Mouse (Mus musculus) CD4-positive helper T cell, adult 2 months (primary cell): ENCODE measurements around the gene P3h1.

ENCODE experiments used
- DNase-seq: peaks from one replicate; pipeline ENCODE4 v3.0.0-alpha.2; 2012; ENCODE audit warnings: low read depth, missing footprints, low spot score

P3h1 gene

GRCm38 (mm10) chr4:119238661-119239060 is 5.9 kb downstream of the P3h1 start:
- no peak for DNase-seq

- peak; percentile 78 for DNase-seq
These were observed 6.5 kb downstream of the P3h1 start for GRCm38 (mm10) chr4:119239181-119239682.

DNA sequence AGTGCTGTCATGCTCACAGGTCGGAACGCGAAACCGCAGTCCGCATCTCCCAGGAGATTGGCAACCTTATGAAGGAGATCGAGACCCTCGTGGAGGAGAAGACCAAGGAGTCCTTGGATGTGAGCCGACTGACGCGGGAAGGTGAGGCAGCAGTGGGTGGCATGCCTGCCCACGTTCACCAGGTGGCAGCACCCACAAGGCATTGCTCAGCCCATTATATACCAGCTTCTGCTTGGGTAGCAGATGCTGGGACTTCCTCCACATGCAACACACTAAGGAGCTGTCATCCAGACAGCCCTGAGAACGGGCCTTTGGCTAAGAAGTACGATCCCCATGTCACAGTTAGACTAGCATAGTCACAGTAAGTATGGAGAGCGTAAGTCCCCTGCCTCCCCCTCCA is 8.9 kb downstream of the P3h1 start:
- no peak for DNase-seq

GRCm38 (mm10) chr4:119242571-119242970 is 9.9 kb downstream of the P3h1 start:
- DNase-seq, result no peak

DNA sequence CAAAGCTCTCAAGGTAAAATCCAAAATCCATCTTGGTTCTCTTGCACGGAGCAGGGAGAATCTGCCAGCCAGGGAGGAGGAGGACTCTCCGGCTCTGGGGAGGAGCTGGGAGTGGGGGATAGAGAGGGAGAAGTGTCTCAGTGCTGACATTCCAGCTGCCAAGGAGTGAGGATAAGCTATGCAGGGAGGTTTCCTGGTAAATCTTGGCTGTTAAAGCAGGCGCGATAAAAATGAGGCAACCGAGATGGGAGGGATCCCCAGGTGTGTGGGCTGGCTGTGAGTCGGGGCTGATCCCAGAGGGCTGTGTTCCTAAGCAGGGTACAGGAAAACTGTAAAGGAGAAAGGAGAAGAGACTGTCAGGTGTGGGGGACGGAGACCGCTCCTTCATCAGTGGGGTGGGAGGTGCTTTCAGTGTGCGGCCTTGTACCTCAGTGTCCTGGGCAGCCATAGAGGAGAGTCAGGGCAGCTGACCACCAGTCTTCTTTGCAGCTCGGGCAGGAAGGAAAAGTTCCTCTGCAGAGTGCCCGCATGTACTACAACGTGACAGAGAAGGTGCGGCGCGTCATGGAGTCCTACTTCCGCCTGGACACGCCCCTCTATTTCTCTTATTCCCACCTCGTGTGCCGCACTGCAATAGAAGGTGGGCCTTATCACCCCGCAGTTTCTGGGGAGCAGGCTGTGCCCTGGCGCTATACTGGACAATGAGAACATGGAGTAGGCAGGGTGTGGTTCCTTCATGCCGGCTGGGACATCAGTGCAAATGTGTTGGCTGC is 11.9 kb downstream of the P3h1 start:
- DNase-seq, result no peak

DNA sequence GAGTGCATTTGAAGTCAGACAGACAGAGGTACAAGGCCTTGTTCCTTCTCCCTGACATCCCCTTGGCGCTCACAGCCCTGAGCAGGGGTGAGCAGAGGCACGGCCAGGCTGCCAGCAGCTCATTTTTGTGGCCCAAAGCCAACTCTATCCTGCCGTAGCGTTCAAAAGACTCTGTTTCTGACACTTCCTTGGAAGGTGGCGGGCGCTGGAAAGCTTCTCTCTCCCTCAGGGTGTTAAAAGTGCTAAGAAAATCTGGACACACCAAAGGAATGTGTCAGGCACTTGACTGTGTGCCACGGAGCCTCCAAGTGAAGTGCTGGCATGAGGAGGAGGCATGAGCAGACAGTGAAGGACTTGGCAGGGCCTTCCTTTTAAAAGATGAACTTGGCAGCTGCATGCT is 12.8 kb downstream of the P3h1 start:
- DNase-seq, result no peak

DNA sequence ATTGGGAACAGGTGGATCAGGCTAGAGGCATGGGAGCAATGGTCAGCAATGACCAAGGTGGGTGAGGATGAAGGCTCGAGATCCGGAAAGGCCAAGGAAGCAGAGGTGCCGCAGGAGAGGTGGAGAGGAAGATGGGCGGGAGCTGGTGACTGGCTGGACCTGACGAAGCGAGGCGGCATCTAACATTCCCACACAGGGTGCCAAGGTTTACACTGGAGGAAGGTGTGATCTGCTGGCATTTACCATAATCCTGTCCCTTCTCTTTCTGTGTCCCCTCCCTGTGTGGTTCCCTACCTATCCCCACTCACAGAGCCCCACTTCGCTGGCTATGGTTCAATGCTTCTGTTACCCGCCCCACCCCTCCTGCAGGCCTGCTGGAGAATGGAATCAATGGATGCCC is 13.2 kb downstream of the P3h1 start:
- no peak for DNase-seq

GRCm38 (mm10) chr4:119246688-119247225 is 14.0 kb downstream of the P3h1 start:
- no peak for DNase-seq

DNA sequence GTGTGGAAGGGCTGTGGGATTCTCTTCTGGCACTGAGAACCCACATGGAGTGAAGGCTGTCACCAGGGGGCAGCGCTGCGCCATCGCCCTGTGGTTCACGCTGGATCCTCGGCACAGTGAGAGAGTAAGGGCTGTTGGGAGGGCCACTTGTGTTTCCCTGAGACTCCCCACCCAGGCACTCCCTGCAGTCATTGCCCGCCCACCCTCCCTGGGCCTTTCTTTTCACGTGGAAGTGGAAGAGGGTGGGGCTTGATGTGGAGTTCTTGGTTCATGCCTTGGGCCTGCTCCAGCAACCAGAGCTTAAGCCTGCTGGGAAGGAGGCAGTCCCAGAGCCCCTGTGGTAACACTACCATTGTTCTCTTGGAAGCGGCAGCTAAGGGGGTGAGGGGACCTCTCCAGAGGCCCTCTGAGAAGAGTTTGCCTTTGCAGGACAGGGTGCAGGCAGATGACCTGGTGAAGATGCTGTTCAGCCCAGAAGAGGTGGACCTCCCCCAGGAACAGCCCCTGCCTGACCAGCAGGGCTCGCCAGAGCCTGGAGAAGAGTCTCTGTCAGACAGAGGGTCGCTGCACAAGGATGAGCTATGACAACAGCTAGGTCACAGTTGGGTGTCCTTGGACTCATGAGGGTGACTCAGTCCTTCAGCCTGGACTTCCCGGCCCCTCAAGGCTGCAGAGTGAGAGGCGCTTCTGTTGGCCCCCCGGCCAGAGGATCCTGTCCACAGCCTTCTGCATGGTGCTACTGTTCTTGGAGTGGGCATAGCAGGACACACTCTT is 14.9 kb downstream of the P3h1 start:
- DNase-seq, result peak; percentile 61

GRCm38 (mm10) chr4:119248407-119248965 is 15.8 kb downstream of the P3h1 start:
- no peak for DNase-seq

- no peak for DNase-seq
These were observed 19.5 kb downstream of the P3h1 start for GRCm38 (mm10) chr4:119252025-119252808.

DNA sequence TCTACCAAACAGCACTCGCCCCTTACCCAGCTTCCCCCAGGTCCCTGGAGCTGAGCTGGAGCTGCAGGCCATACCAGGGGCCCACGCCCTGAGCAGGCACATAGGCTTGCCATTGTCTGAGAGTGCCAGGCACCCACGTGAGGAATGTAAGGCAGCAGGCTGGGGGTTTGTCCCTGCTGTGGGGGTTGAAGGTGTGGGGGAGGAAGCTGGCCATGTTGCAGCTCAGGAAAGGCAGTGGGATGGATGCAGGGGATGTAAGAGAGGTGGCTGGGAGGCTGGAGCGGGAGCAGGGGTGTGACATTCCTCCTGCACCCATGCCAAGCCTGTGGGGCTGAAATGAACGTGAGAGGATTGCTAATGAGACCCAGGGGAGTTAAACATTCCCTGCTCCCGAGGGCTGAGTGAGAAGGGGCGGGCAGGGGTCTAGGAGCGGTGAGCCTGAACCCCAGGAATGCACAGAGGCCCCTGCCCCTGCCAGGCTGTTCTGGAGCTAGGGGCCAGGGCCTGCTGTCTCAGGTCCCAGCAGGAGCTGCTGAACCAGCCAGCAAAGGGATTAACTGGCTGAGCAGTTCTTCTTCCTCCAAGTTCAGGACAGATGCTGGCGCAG is 21.4 kb downstream of the P3h1 start:
- DNase-seq, result no peak

- DNase-seq, result no peak
These were observed 22.6 kb downstream of the P3h1 start, which contains the start of gene Cldn19 for GRCm38 (mm10) chr4:119255351-119255750. TSS of gene Cldn19 (plus strand) at chr4:119255414.

- no peak for DNase-seq
These were observed 24.4 kb downstream of the P3h1 start for GRCm38 (mm10) chr4:119257083-119257482.

DNA sequence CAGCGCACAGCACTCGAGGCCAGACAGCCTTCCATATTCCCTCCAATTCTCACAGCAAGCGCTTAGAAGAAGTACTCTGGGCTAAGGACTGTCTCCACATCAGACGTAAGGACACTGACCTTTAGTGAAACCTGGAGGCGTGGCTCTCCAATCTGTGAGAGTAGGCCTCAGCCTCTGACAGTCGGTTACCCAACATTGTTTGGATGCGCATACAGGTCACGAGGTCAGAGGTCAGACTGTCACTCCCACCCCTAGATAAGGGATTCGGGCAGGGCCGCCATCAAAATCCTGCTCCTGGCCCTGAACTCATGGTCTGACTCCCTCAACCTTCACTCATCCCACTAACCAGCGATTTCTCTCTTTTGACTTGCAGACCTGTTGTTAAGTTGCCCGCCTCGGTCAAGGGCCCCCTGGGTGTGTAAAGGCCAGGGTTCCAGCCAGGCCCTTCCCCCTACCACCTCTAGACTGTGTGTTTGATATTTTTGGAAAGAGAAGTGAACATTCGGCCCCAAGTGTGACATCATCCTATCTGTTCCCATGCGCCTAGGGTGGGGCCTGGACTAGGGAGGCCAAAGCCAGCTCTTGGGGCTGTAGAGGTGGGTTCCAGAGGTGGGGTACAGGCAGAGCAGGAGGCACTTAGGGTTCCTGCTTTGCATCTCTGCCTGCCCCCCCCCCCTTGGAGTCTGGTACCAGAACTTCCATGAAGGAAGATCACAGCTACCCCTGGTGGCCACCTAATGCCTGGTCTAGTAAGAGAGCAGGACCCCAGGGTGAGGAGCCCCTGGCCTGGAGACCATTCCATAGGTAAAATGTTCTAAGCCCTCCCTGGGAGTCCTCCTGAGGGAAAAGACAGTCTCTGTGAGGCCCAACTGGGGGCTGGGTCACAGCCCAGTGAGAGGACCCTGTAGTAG is 26.9 kb downstream of the P3h1 start:
- no peak for DNase-seq

- DNase-seq, result no peak
These were observed 28.5 kb downstream of the P3h1 start for GRCm38 (mm10) chr4:119261087-119261713.

GRCm38 (mm10) chr4:119262483-119262882 is 29.8 kb downstream of the P3h1 start:
- DNase-seq, result no peak

- no peak for DNase-seq
These were observed 30.7 kb downstream of the P3h1 start for GRCm38 (mm10) chr4:119263459-119263858.

- no peak for DNase-seq
These were observed 33.9 kb downstream of the P3h1 start for GRCm38 (mm10) chr4:119266606-119267005.
